Mouse (Mus musculus): Measurements from ENCODE around the gene Pcsk7. TPM values are rescaled to one million over a fixed set of nuclear protein-coding genes. Genes with fewer than 3 reads are reported as not detected.

The Pcsk7 gene
- polyA plus RNA-seq (2015; fragmentation: Nextera tagmentation; extraction: Ambion mirVana) = 7.7 and 9.3 TPM in 2 replicates

- peak; percentile 94 for ATAC-seq (ENCODE audit: insufficient read depth)
- Histone ChIP-seq H3K27me3 (no peaks in the 10 kb centered on the region), H3K9ac (peak within 1 kb of the TSS; percentile 99), H3K27ac (replicated peaks) (peak within 1 kb of the TSS; percentile 99), H3K4me3 (replicated peaks) (peak within 1 kb of the TSS; percentile 88), H3K9me3 (replicated peaks) (no peaks in the 10 kb centered on the region), H3K4me1 (replicated peaks) (peaks cover 37% of the 10 kb centered on the region), H3K4me2 (peak within 1 kb of the TSS; percentile 89), H3K36me3 (replicated peaks) (peaks cover 42% of the 10 kb centered on the region)
- WGBS (ENCODE audit: insufficient replicate concordance) = under 1% methylated on average over 80 of the region's 80 CpGs
Observed at GRCm38 (mm10) chr9:45906355-45907077, at the start of gene Pcsk7, which contains the start of gene Rnf214. Gene Pcsk7 (plus strand): TSS chr9:45906497. Gene Rnf214 (minus strand): TSS chr9:45906911.

GRCm38 (mm10) chr9:45859364-45859763, 46.9 kb upstream of the Pcsk7 start:
- Histone ChIP-seq H3K4me2 (no peak overlapping the region), H3K9me3 (replicated peaks) (no peaks in the 10 kb centered on the region), H3K27me3 (no peaks in the 10 kb centered on the region), H3K9ac (no peak overlapping the region), H3K27ac (replicated peaks) (no peak overlapping the region), H3K4me3 (replicated peaks) (no peak overlapping the region), H3K36me3 (replicated peaks) (peaks cover 63% of the 10 kb centered on the region), H3K4me1 (replicated peaks) (no peaks in the 10 kb centered on the region)
- 82% methylated on average over 10 of the region's 10 CpGs for WGBS (ENCODE audit: insufficient replicate concordance)
- ATAC-seq (ENCODE audit: insufficient read depth) = no peak

- 82% methylated on average over 7 of the region's 7 CpGs for WGBS (ENCODE audit: insufficient replicate concordance)
- Histone ChIP-seq H3K4me1 (replicated peaks) (no peaks in the 10 kb centered on the region), H3K4me3 (replicated peaks) (no peak overlapping the region), H3K27ac (replicated peaks) (no peak overlapping the region), H3K9ac (no peak overlapping the region), H3K36me3 (replicated peaks) (peaks cover 75% of the 10 kb centered on the region), H3K9me3 (replicated peaks) (no peaks in the 10 kb centered on the region), H3K4me2 (no peak overlapping the region), H3K27me3 (no peaks in the 10 kb centered on the region)
- ATAC-seq (ENCODE audit: insufficient read depth) = no peak
Observed at GRCm38 (mm10) chr9:45861813-45862212, 44.5 kb upstream of the Pcsk7 start.

- Histone ChIP-seq H3K4me3 (replicated peaks) (no peak overlapping the region), H3K27me3 (no peaks in the 10 kb centered on the region), H3K9ac (no peak overlapping the region), H3K4me1 (replicated peaks) (no peaks in the 10 kb centered on the region), H3K36me3 (replicated peaks) (peaks cover 78% of the 10 kb centered on the region), H3K27ac (replicated peaks) (no peak overlapping the region), H3K9me3 (replicated peaks) (no peaks in the 10 kb centered on the region), H3K4me2 (no peak overlapping the region)
- WGBS (ENCODE audit: insufficient replicate concordance) = 67% methylated on average over 3 of the region's 3 CpGs
- ATAC-seq (ENCODE audit: insufficient read depth) = no peak; the same call in 1 of the 2 replicates
Observed at GRCm38 (mm10) chr9:45869181-45869580, 37.1 kb upstream of the Pcsk7 start.

- Histone ChIP-seq H3K36me3 (replicated peaks) (peaks cover 68% of the 10 kb centered on the region), H3K4me2 (no peak overlapping the region), H3K9ac (no peak overlapping the region), H3K9me3 (replicated peaks) (no peaks in the 10 kb centered on the region), H3K4me1 (replicated peaks) (no peaks in the 10 kb centered on the region), H3K27me3 (no peaks in the 10 kb centered on the region), H3K4me3 (replicated peaks) (no peak overlapping the region), H3K27ac (replicated peaks) (no peak overlapping the region)
- WGBS (ENCODE audit: insufficient replicate concordance) = 68% methylated on average over 3 of the region's 3 CpGs
- ATAC-seq (ENCODE audit: insufficient read depth) = no peak
Observed at GRCm38 (mm10) chr9:45870265-45870664, 36.0 kb upstream of the Pcsk7 start.

- Histone ChIP-seq H3K4me3 (replicated peaks) (no peak overlapping the region), H3K27me3 (no peaks in the 10 kb centered on the region), H3K4me1 (replicated peaks) (no peaks in the 10 kb centered on the region), H3K9ac (no peak overlapping the region), H3K4me2 (no peak overlapping the region), H3K9me3 (replicated peaks) (no peaks in the 10 kb centered on the region), H3K27ac (replicated peaks) (no peak overlapping the region), H3K36me3 (replicated peaks) (peaks cover 31% of the 10 kb centered on the region)
- no peak for ATAC-seq (ENCODE audit: insufficient read depth)
- WGBS (ENCODE audit: insufficient replicate concordance) = 54% methylated on average over 2 of the region's 2 CpGs
Observed at GRCm38 (mm10) chr9:45877928-45878327, 28.4 kb upstream of the Pcsk7 start.

GRCm38 (mm10) chr9:45893681-45894080, 12.6 kb upstream of the Pcsk7 start:
- H3K36me3 ChIP-seq (replicated peaks) = peaks cover 73% of the 10 kb centered on the region

GRCm38 (mm10) chr9:45905196-45905595, 1.1 kb upstream of the Pcsk7 start:
- no peak for ATAC-seq (ENCODE audit: insufficient read depth)
- H3K4me3 ChIP-seq (replicated peaks) = peak overlapping the region; percentile 88
- peak overlapping the region; percentile 99; the same call in 1 of the 2 replicates for H3K27ac ChIP-seq (replicated peaks)
- peaks cover 31% of the 10 kb centered on the region for H3K36me3 ChIP-seq (replicated peaks)
- H3K9me3 ChIP-seq (replicated peaks) = no peaks in the 10 kb centered on the region
- 66% methylated on average over 4 of the region's 4 CpGs for WGBS (ENCODE audit: insufficient replicate concordance)
- H3K9ac ChIP-seq = no peak overlapping the region
- no peaks in the 10 kb centered on the region for H3K27me3 ChIP-seq
- H3K4me2 ChIP-seq = peak overlapping the region; percentile 89
- peaks cover 37% of the 10 kb centered on the region for H3K4me1 ChIP-seq (replicated peaks)

More at GRCm38 (mm10) chr9:45893681-45894080, 12.6 kb upstream of the Pcsk7 start:
- no peaks in the 10 kb centered on the region for H3K27me3 ChIP-seq
- no peak overlapping the region for H3K27ac ChIP-seq (replicated peaks)
- H3K4me2 ChIP-seq = no peak overlapping the region
- H3K4me1 ChIP-seq (replicated peaks) = no peaks in the 10 kb centered on the region
- no peaks in the 10 kb centered on the region for H3K9me3 ChIP-seq (replicated peaks)
- H3K9ac ChIP-seq = no peak overlapping the region
- H3K4me3 ChIP-seq (replicated peaks) = no peak overlapping the region
- ATAC-seq (ENCODE audit: insufficient read depth) = no peak

GRCm38 (mm10) chr9:45905811-45906237, 473 bp upstream of the Pcsk7 start:
- Histone ChIP-seq H3K4me2 (peak overlapping the region; percentile 89), H3K4me1 (replicated peaks) (peaks cover 37% of the 10 kb centered on the region), H3K27ac (replicated peaks) (peak overlapping the region; percentile 99), H3K36me3 (replicated peaks) (peaks cover 37% of the 10 kb centered on the region), H3K4me3 (replicated peaks) (peak overlapping the region; percentile 88), H3K27me3 (no peaks in the 10 kb centered on the region), H3K9ac (peak overlapping the region; percentile 99), H3K9me3 (replicated peaks) (no peaks in the 10 kb centered on the region)
- whole genome bisulfite sequencing (ENCODE audit: insufficient replicate concordance) = under 1% methylated on average over 17 of the region's 27 CpGs
- ATAC-seq (ENCODE audit: insufficient read depth) = peak; percentile 13

GRCm38 (mm10) chr9:45907078-45907428, 756 bp downstream of the Pcsk7 start:
- Histone ChIP-seq H3K4me1 (replicated peaks) (peaks cover 37% of the 10 kb centered on the region), H3K36me3 (replicated peaks) (peaks cover 42% of the 10 kb centered on the region), H3K27me3 (no peaks in the 10 kb centered on the region), H3K4me3 (replicated peaks) (peak overlapping the region; percentile 88), H3K27ac (replicated peaks) (peak overlapping the region; percentile 99), H3K9ac (peak overlapping the region; percentile 99), H3K9me3 (replicated peaks) (no peaks in the 10 kb centered on the region), H3K4me2 (peak overlapping the region; percentile 89)
- WGBS (ENCODE audit: insufficient replicate concordance) = under 1% methylated on average over 19 of the region's 19 CpGs
- ATAC-seq (ENCODE audit: insufficient read depth) = peak; percentile 23

GRCm38 (mm10) chr9:45910995-45911394, 4.7 kb downstream of the Pcsk7 start:
- H3K4me3 ChIP-seq (replicated peaks) = no peak overlapping the region
- no peak overlapping the region for H3K27ac ChIP-seq (replicated peaks)
- WGBS (ENCODE audit: insufficient replicate concordance) = 75% methylated on average over 3 of the region's 3 CpGs
- peaks cover 69% of the 10 kb centered on the region for H3K36me3 ChIP-seq (replicated peaks)
- no peaks in the 10 kb centered on the region for H3K9me3 ChIP-seq (replicated peaks)
- H3K9ac ChIP-seq = no peak overlapping the region
- no peaks in the 10 kb centered on the region for H3K27me3 ChIP-seq
- H3K4me1 ChIP-seq (replicated peaks) = peaks cover 23% of the 10 kb centered on the region
- no peak for ATAC-seq (ENCODE audit: insufficient read depth)
- H3K4me2 ChIP-seq = no peak overlapping the region
